Mouse (Mus musculus) midbrain, embryonic 15.5 days (tissue): Measurements from ENCODE around the gene Satb2. TPM values are rescaled to one million over a fixed set of nuclear protein-coding genes. Genes with fewer than 3 reads are reported as not detected.
"Not testable (repeated sequence)": the region's sequence is repeated elsewhere in the genome, so short reads cannot be mapped to it uniquely, and the experiment has no call there.

ENCODE experiments used
- ATAC-seq: fragments of 200-750 bp; cut with Nextera tagmentation; replicated peaks from 2 replicates; pipeline ENCODE4 v1.8.0; 2017; ENCODE audit warnings: moderate TSS enrichment
- H3K27ac ChIP-seq: fragments of 300-500 bp; sonication (generic); 2 replicates; pipeline ENCODE4 v1.5.1; 2015; ENCODE audit warnings: mild to moderate bottlenecking, inconsistent platforms
- H3K27me3 ChIP-seq: fragments of 300-500 bp; sonication (generic); replicated peaks from 2 replicates; pipeline ENCODE4 v1.6.1; 2015; ENCODE audit warnings: inconsistent platforms
- H3K36me3 ChIP-seq: fragments of 300-500 bp; sonication (generic); replicated peaks from 2 replicates; pipeline ENCODE4 v1.6.1; 2015; ENCODE audit warnings: inconsistent platforms
- H3K4me1 ChIP-seq: fragments of 300-500 bp; sonication (generic); 2 replicates; pipeline ENCODE4 v1.6.1; 2015; ENCODE audit warnings: inconsistent platforms
- H3K4me2 ChIP-seq: fragments of 300-500 bp; sonication (generic); 2 replicates; pipeline ENCODE4 v1.6.1; 2015; ENCODE audit warnings: inconsistent platforms, mild to moderate bottlenecking, moderate library complexity
- H3K4me3 ChIP-seq: fragments of 300-500 bp; sonication (generic); 2 replicates; pipeline ENCODE4 v1.5.1; 2015; ENCODE audit warnings: mild to moderate bottlenecking, inconsistent platforms
- H3K9ac ChIP-seq: fragments of 300-500 bp; sonication (generic); 2 replicates; pipeline ENCODE4 v1.6.1; 2015; ENCODE audit warnings: mild to moderate bottlenecking, inconsistent platforms
- H3K9me3 ChIP-seq: fragments of 300-500 bp; sonication (generic); 2 replicates; pipeline ENCODE4 v1.6.1; 2016; ENCODE audit warnings: inconsistent platforms
- WGBS: fragments of 180-500 bp; shearing (Covaris S2); methylation state at CpG from one replicate; pipeline ENCODE4 v1.1.7; 2015; ENCODE audit warnings: mixed read lengths; 5-methylcytosine and 5-hydroxymethylcytosine counted together
- polyA plus RNA-seq: library from polyadenylated mRNA; unstranded; fragments of >200 nt; fragmentation: Nextera tagmentation; extraction: Ambion mirVana; gene quantifications from 2 replicates; pipeline ENCODE4 v1.2.1, GENCODE M21; 2015

Satb2 gene
- polyA plus RNA-seq, 1 experiment from 2014 or later, result 0.80 TPM

GRCm38 (mm10) chr1:56800611-56801010, 177.8 kb downstream of the Satb2 start:
- ATAC-seq, result no peak
- no peak overlapping the region for H3K4me2 ChIP-seq
- no peak overlapping the region for H3K27ac ChIP-seq
- no peaks in the 10 kb centered on the region for H3K36me3 ChIP-seq
- WGBS, result 57% methylated on average over 7 of the region's 7 CpGs
- H3K27me3 ChIP-seq, result no peaks in the 10 kb centered on the region
- no peaks in the 10 kb centered on the region for H3K4me1 ChIP-seq
- no peak overlapping the region for H3K4me3 ChIP-seq
- H3K9ac ChIP-seq, result no peak overlapping the region
- no peaks in the 10 kb centered on the region for H3K9me3 ChIP-seq

GRCm38 (mm10) chr1:56795016-56795608, 183.3 kb downstream of the Satb2 start:
- Histone ChIP-seq H3K4me2 (no peak overlapping the region), H3K36me3 (no peaks in the 10 kb centered on the region), H3K4me3 (no peak overlapping the region), H3K27ac (no peak overlapping the region), H3K9me3 (no peaks in the 10 kb centered on the region), H3K9ac (no peak overlapping the region), H3K27me3 (no peaks in the 10 kb centered on the region), H3K4me1 (no peaks in the 10 kb centered on the region)
- ATAC-seq, result no peak
- 88% methylated on average over 19 of the region's 19 CpGs for WGBS

GRCm38 (mm10) chr1:56789641-56790040, 188.8 kb downstream of the Satb2 start:
- Histone ChIP-seq H3K4me3 (no peak overlapping the region), H3K36me3 (no peaks in the 10 kb centered on the region), H3K4me1 (no peaks in the 10 kb centered on the region), H3K27ac (no peak overlapping the region), H3K9me3 (no peaks in the 10 kb centered on the region), H3K4me2 (no peak overlapping the region), H3K9ac (no peak overlapping the region), H3K27me3 (no peaks in the 10 kb centered on the region)
- 92% methylated on average over 2 of the region's 2 CpGs for whole genome bisulfite sequencing
- no peak for ATAC-seq

GRCm38 (mm10) chr1:56782139-56782538, 196.3 kb downstream of the Satb2 start:
- not testable (repeated sequence) for H3K9me3 ChIP-seq, H3K4me1 ChIP-seq, ATAC-seq, H3K27ac ChIP-seq, H3K4me2 ChIP-seq, H3K4me3 ChIP-seq, H3K27me3 ChIP-seq, H3K9ac ChIP-seq, H3K36me3 ChIP-seq
- WGBS, result 91% methylated on average over 13 of the region's 13 CpGs

GRCm38 (mm10) chr1:56764205-56764604, 214.2 kb downstream of the Satb2 start:
- no peak for ATAC-seq

GRCm38 (mm10) chr1:56761512-56761911, 216.9 kb downstream of the Satb2 start:
- Histone ChIP-seq H3K9me3 (no peaks in the 10 kb centered on the region), H3K4me2 (no peak overlapping the region), H3K9ac (no peak overlapping the region), H3K4me3 (no peak overlapping the region), H3K27me3 (no peaks in the 10 kb centered on the region), H3K36me3 (no peaks in the 10 kb centered on the region), H3K4me1 (no peaks in the 10 kb centered on the region), H3K27ac (no peak overlapping the region)
- WGBS, result 93% methylated on average over 1 of the region's 1 CpGs
- ATAC-seq, result no peak

More at GRCm38 (mm10) chr1:56764205-56764604, 214.2 kb downstream of the Satb2 start:
- 94% methylated on average over 1 of the region's 1 CpGs for WGBS
- Histone ChIP-seq H3K9ac (no peak overlapping the region), H3K36me3 (no peaks in the 10 kb centered on the region), H3K4me3 (no peak overlapping the region), H3K9me3 (no peaks in the 10 kb centered on the region), H3K4me1 (no peaks in the 10 kb centered on the region), H3K4me2 (no peak overlapping the region), H3K27me3 (no peaks in the 10 kb centered on the region), H3K27ac (no peak overlapping the region)

- WGBS, result 44% methylated on average over 1 of the region's 1 CpGs
- H3K4me3 ChIP-seq, result no peak overlapping the region
- no peaks in the 10 kb centered on the region for H3K4me1 ChIP-seq
- no peaks in the 10 kb centered on the region for H3K9me3 ChIP-seq
- ATAC-seq, result no peak
- no peak overlapping the region for H3K9ac ChIP-seq
- H3K36me3 ChIP-seq, result no peaks in the 10 kb centered on the region
- H3K4me2 ChIP-seq, result no peak overlapping the region
- no peaks in the 10 kb centered on the region for H3K27me3 ChIP-seq
- no peak overlapping the region for H3K27ac ChIP-seq
Measured at GRCm38 (mm10) chr1:56753283-56753682, 225.2 kb downstream of the Satb2 start.

- Histone ChIP-seq H3K36me3 (no peaks in the 10 kb centered on the region), H3K4me2 (no peak overlapping the region), H3K27ac (no peak overlapping the region), H3K4me3 (no peak overlapping the region), H3K9me3 (no peaks in the 10 kb centered on the region), H3K4me1 (no peaks in the 10 kb centered on the region), H3K27me3 (no peaks in the 10 kb centered on the region), H3K9ac (no peak overlapping the region)
- WGBS, result 92% methylated on average over 2 of the region's 2 CpGs
- ATAC-seq, result no peak
Measured at GRCm38 (mm10) chr1:56750693-56751092, 227.8 kb downstream of the Satb2 start.

- 84% methylated on average over 16 of the region's 16 CpGs for WGBS
- ATAC-seq, result 0 out of 2 replicates have a peak, but pooled peaks have one; percentile 39
- Histone ChIP-seq H3K27ac (no peak overlapping the region), H3K36me3 (no peaks in the 10 kb centered on the region), H3K4me3 (no peak overlapping the region), H3K4me2 (no peak overlapping the region), H3K9me3 (no peaks in the 10 kb centered on the region), H3K9ac (no peak overlapping the region), H3K27me3 (no peaks in the 10 kb centered on the region), H3K4me1 (no peaks in the 10 kb centered on the region)
Measured at GRCm38 (mm10) chr1:56749629-56750311, 228.7 kb downstream of the Satb2 start.

- H3K27ac ChIP-seq, result no peak overlapping the region
- H3K9ac ChIP-seq, result no peak overlapping the region
- no peaks in the 10 kb centered on the region for H3K27me3 ChIP-seq
- ATAC-seq, result no peak
- no peak overlapping the region for H3K4me3 ChIP-seq
- H3K4me1 ChIP-seq, result no peaks in the 10 kb centered on the region
- H3K9me3 ChIP-seq, result no peaks in the 10 kb centered on the region
- no peak overlapping the region for H3K4me2 ChIP-seq
- H3K36me3 ChIP-seq, result no peaks in the 10 kb centered on the region
- WGBS, result 87% methylated on average over 11 of the region's 11 CpGs
Measured at GRCm38 (mm10) chr1:56748876-56749493, 229.5 kb downstream of the Satb2 start.
